Mouse (Mus musculus) limb, embryonic 15.5 days (tissue): ENCODE measurements around the gene Fgf22. TPM values are rescaled to one million over a fixed set of nuclear protein-coding genes. Genes with fewer than 3 reads are reported as not detected.

Experiments used
- ATAC-seq: fragments of 200-750 bp; cut with Nextera tagmentation; 2 replicates; pipeline ENCODE4 v1.8.0; 2017; ENCODE audit warnings: low read depth, moderate TSS enrichment; ENCODE audit not compliant: insufficient number of reproducible peaks, low FRiP score, low TSS enrichment
- H3K27ac ChIP-seq: fragments of 300-500 bp; sonication (generic); 2 replicates; pipeline ENCODE4 v1.5.1; 2015; ENCODE audit warnings: moderate library complexity, mild to moderate bottlenecking, inconsistent platforms
- H3K27me3 ChIP-seq: fragments of 300-500 bp; sonication (generic); 2 replicates; pipeline ENCODE4 v1.6.1; 2015; ENCODE audit warnings: inconsistent platforms
- H3K36me3 ChIP-seq: fragments of 300-500 bp; sonication (generic); 2 replicates; pipeline ENCODE4 v1.6.1; 2015; ENCODE audit warnings: inconsistent platforms
- H3K4me1 ChIP-seq: fragments of 300-500 bp; sonication (generic); 2 replicates; pipeline ENCODE4 v1.6.1; 2015; ENCODE audit warnings: inconsistent platforms
- H3K4me2 ChIP-seq: fragments of 300-500 bp; sonication (generic); 2 replicates; pipeline ENCODE4 v1.6.1; 2015; ENCODE audit warnings: mild to moderate bottlenecking, inconsistent platforms
- H3K4me3 ChIP-seq: fragments of 300-500 bp; sonication (generic); 2 replicates; pipeline ENCODE4 v1.5.1; 2015; ENCODE audit warnings: mild to moderate bottlenecking, inconsistent platforms
- H3K9ac ChIP-seq: fragments of 300-500 bp; sonication (generic); 2 replicates; pipeline ENCODE4 v1.6.1; 2015; ENCODE audit warnings: inconsistent platforms
- H3K9me3 ChIP-seq: fragments of 300-500 bp; sonication (generic); 2 replicates; pipeline ENCODE4 v1.6.1; 2016; ENCODE audit warnings: inconsistent platforms
- WGBS: fragments of 180-500 bp; shearing (Covaris S2); methylation state at CpG from one replicate; pipeline ENCODE4 v1.1.7; 2015; 5-methylcytosine and 5-hydroxymethylcytosine counted together
- polyA plus RNA-seq: library from polyadenylated mRNA; unstranded; fragments of >200 nt; fragmentation: Nextera tagmentation; extraction: Ambion mirVana; gene quantifications from 2 replicates; pipeline ENCODE4 v1.2.1, GENCODE M21; 2015

Gene Fgf22
- polyA plus RNA-seq: 0.95 and 2.2 TPM in 2 replicates

DNA sequence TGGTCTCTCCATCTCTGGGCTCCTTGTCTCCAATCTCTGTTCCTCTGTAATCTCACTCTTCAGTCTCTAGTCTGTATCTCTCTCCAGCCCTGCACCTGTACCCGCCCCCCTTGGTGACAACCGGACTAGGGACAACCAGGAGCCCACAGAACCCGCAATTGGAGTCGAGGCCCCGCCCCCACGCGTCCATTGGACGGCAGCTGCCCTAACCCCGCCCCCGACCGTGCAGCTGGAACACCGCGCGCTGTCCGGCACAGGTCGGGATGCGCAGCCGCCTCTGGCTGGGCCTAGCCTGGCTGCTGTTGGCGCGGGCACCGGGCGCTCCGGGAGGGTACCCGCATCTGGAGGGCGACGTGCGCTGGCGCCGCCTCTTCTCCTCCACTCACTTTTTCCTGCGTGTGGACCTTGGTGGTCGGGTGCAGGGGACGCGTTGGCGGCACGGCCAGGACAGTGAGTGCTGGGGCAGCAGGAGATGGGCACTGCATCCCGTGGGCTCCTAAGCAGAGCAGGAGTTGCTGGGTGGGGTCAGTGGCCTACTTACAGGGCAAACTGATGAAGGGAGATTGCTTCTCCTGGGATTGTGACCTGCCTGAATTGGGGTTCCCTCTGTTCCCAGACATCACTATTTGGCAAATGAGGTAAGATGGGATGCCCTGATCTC, at the start of gene Fgf22:
TSS of gene Fgf22 (plus strand) at position 221 of the 661 bp plus-strand sequence.
- Histone ChIP-seq H3K9ac (peak within 1 kb of the TSS; percentile 34; the same call in 1 of the 2 replicates), H3K9me3 (no peaks in the 10 kb centered on the region), H3K27ac (no peak within 1 kb of the TSS), H3K27me3 (no peaks in the 10 kb centered on the region), H3K4me2 (peak within 1 kb of the TSS; percentile 63), H3K4me1 (peaks cover 11% of the 10 kb centered on the region), H3K4me3 (peak within 1 kb of the TSS; percentile 35), H3K36me3 (peaks cover 40% of the 10 kb centered on the region)
- ATAC-seq: no peak
- 3% methylated on average over 36 of the region's 36 CpGs for WGBS

DNA sequence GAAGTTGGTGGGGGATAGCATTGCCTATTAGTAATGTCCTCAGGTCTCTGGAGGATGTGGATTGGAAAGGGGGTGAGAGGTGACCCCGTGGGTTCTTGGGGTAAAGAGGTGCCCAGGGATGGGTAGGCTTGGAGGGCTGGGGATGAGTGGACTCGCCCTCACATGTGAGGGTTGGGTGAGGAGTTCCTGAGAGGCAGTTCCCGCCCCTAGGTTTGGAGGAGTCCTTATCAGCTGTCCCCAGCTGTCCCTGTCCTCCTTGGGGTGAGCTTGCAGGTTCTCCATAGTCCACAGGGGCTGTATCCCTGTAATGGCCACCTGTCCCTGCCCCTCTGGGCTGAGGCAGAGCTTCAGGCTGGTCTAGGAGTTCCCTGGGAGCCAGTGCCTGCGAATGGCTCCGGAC, 48.9 kb upstream of the Fgf22 start:
- Histone ChIP-seq H3K9me3 (no peaks in the 10 kb centered on the region), H3K36me3 (peaks cover 35% of the 10 kb centered on the region), H3K4me3 (peak overlapping the region; percentile 77; the same call in 1 of the 2 replicates), H3K9ac (no peak overlapping the region), H3K27ac (no peak overlapping the region), H3K4me2 (peak overlapping the region; percentile 81), H3K4me1 (peaks cover 38% of the 10 kb centered on the region), H3K27me3 (no peaks in the 10 kb centered on the region)
- ATAC-seq: no peak
- WGBS: 76% methylated on average over 5 of the region's 5 CpGs

DNA sequence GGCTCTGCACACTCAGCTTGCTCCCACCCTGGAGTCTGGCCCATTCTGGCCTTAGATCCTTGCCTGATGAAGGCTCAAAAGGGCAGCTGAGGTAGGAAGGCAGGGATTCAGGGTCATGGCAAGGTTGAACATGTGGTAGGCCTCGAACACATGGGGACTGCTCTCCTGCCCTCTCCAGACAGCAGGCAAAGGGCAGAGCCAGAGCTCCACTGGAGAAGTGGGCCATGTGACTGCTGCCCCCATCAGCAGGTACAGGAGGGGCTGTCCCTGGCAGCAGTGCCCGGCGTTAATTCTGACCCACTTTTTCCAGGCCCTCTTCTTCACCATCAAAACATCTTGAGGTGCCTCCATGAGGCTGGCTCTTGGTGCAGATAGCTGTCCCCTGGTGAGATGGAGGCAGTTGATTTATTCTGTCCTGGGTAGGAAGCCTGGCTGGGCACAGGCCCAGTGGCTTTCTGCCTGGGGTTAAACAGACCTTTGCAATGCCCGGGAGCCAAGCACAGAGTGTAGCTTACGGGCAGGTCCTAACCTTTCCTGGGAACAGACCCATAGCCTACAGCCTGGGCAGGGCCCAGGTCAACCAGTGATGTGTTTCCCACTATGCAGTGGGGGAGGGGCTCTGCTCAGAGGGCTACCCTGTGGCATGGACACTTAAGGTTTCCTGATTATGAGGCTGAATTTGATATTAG, 48.3 kb upstream of the Fgf22 start:
- Histone ChIP-seq H3K27ac (no peak overlapping the region), H3K36me3 (peaks cover 41% of the 10 kb centered on the region)

DNA sequence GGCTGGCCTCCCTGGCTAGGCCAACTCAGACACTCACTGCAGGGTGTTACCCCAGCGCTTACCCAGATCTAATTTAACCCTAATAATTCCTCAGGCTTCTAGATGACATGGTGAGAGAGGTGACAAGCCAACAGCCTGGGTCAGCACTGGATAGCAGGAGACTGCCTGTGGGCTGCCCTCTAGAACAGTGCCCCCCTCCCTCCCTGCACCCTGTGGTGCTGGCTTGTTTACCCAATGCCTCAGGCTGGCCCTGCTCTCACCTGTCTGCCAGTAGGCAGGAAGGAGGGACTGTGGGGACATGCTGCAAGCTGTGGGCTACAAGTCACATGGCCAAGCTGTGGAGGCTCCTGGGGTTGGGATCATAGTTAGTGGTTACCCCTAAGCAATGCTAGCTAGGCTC, 47.7 kb upstream of the Fgf22 start:
- no peak for ATAC-seq
- 52% methylated on average over 1 of the region's 1 CpGs for WGBS
- Histone ChIP-seq H3K36me3 (peaks cover 47% of the 10 kb centered on the region), H3K9me3 (no peaks in the 10 kb centered on the region), H3K4me1 (peaks cover 29% of the 10 kb centered on the region), H3K9ac (no peak overlapping the region), H3K27me3 (no peaks in the 10 kb centered on the region), H3K4me3 (no peak overlapping the region), H3K4me2 (no peak overlapping the region), H3K27ac (no peak overlapping the region)

More for the DNA sequence above, 48.3 kb upstream of the Fgf22 start:
- no peak for ATAC-seq
- H3K4me1 ChIP-seq: peaks cover 32% of the 10 kb centered on the region
- H3K9ac ChIP-seq: no peak overlapping the region
- WGBS: 77% methylated on average over 5 of the region's 5 CpGs
- no peaks in the 10 kb centered on the region for H3K27me3 ChIP-seq
- H3K9me3 ChIP-seq: no peaks in the 10 kb centered on the region
- H3K4me2 ChIP-seq: peak overlapping the region; percentile 81; the same call in 1 of the 2 replicates
- H3K4me3 ChIP-seq: peak overlapping the region; percentile 2; the same call in 1 of the 2 replicates

DNA sequence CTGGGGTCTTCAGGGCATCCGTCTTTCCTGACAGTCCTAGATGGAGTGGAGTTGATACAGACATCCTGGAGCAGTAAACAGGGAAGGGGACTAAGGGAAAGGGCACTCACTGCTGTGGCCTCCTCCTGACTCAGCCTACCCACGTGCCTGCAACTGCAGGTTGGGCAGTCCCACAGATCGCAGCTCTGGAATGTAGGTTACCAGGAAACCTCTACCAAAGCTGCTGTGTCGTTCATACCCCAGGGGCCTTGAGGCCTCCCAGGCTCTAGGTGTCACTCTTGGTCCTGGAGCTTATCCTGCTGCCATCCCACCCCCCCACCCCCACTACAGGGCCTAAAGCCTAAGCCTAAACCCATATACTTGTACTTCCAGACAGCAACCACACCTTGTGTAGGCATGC, 47.1 kb upstream of the Fgf22 start:
- peaks cover 29% of the 10 kb centered on the region for H3K4me1 ChIP-seq
- peaks cover 47% of the 10 kb centered on the region for H3K36me3 ChIP-seq
- no peak overlapping the region for H3K4me2 ChIP-seq
- no peak overlapping the region for H3K27ac ChIP-seq
- no peak overlapping the region for H3K4me3 ChIP-seq
- no peak for ATAC-seq
- 69% methylated on average over 4 of the region's 4 CpGs for WGBS
- H3K9ac ChIP-seq: no peak overlapping the region
- H3K9me3 ChIP-seq: no peaks in the 10 kb centered on the region
- H3K27me3 ChIP-seq: no peaks in the 10 kb centered on the region

DNA sequence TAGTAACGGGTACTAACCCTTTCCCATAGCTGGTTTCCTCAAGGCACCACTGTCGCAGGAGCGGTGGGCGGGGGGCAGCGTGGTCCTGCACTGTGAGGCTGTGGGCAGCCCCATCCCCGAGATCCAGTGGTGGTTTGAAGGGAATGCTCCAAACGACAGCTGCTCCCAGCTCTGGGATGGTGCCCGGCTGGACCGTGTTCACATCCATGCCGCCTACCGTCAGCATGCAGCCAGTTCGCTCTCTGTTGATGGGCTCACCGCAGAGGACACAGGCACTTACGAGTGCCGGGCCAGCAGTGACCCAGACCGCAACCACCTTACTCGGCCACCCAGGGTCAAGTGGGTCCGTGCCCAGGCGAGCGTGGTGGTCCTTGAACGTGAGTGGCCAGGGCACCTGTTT, 46.2 kb upstream of the Fgf22 start:
- Histone ChIP-seq H3K27me3 (peaks cover 5% of the 10 kb centered on the region; the same call in 1 of the 2 replicates), H3K36me3 (peaks cover 47% of the 10 kb centered on the region), H3K9ac (no peak overlapping the region), H3K4me2 (no peak overlapping the region), H3K4me1 (peaks cover 29% of the 10 kb centered on the region), H3K27ac (no peak overlapping the region), H3K9me3 (no peaks in the 10 kb centered on the region), H3K4me3 (no peak overlapping the region)
- no peak for ATAC-seq
- whole genome bisulfite sequencing: 86% methylated on average over 21 of the region's 21 CpGs

DNA sequence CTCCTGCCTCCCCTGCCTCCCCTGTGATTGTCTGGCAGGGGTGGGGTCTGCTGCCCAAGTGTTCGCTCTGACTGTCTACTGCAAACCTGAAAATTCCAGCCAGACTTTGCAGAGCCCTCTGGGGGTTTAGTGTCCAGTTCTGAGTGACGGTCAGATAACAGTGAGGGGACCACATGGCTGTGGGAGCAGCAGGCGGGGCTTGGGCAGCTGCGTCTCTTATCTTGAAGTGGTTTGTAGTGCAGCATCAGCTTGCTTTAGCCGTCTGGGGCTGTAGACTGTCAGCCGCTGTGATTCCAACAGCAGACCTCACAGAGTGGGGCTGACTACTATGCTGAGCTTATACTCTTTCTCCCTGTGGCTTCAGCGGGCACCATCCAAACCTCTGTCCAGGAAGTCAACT, 45.6 kb upstream of the Fgf22 start:
- Histone ChIP-seq H3K4me3 (no peak overlapping the region), H3K27ac (no peak overlapping the region), H3K4me1 (peaks cover 29% of the 10 kb centered on the region), H3K9me3 (no peaks in the 10 kb centered on the region), H3K36me3 (peaks cover 47% of the 10 kb centered on the region), H3K9ac (no peak overlapping the region), H3K27me3 (peaks cover 12% of the 10 kb centered on the region), H3K4me2 (no peak overlapping the region)
- ATAC-seq: no peak
- WGBS: 83% methylated on average over 7 of the region's 7 CpGs

DNA sequence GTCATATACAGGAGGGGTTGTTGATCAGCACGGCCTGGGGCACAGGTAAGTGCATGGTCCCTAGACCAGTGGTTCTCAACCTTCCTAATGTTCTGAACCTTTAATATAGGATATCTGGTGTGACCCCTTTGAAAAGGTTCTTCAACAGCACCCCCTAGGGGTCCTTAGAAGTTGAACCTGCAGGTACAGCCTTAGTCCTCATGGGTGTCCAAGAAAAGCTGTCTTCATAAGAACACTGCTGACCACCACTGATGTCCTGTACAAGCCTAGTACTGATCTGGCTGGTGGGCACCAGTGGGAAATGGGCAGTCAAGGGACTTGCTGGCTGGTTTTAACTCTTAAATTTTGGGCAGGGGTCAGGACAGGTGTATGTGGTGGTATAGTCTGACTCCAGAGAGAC, 42.8 kb upstream of the Fgf22 start:
- Histone ChIP-seq H3K4me2 (no peak overlapping the region), H3K9me3 (no peaks in the 10 kb centered on the region), H3K27me3 (peaks cover 39% of the 10 kb centered on the region), H3K36me3 (peaks cover 43% of the 10 kb centered on the region), H3K4me1 (peaks cover 17% of the 10 kb centered on the region), H3K27ac (no peak overlapping the region), H3K4me3 (no peak overlapping the region), H3K9ac (no peak overlapping the region)
- WGBS: 88% methylated on average over 1 of the region's 1 CpGs
- no peak for ATAC-seq

DNA sequence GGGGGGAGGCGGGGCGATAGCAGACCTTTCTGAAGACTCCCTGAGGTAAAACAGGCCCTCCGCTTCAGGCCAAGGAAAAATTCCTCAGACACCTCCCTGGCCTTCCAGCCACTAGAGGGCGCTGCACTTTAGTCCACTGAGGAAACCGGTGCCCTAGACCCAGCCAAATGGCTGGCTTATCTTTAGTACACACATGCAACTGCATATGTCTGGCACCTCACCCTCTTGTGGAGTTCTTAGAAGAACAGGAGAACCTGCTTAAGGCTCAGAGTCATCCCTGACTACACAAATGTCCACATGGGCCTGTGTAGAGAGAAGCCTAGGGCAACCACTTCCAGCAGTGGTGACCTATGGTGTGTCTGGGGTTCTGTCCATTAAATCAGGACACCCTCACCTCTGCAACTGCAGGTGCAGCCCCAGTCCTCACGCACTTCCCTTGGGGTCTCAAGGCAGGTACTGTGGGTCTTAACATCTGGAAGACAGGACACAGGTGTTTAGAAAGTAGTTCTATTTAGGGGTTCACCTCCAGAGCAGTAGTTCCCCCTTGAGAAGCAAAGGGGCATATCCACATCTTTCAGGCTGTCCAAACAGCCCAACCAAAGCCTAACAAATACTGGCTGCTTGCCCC, 42.3 kb upstream of the Fgf22 start:
- no peak overlapping the region for H3K4me2 ChIP-seq
- H3K4me1 ChIP-seq: peaks cover 19% of the 10 kb centered on the region
- H3K36me3 ChIP-seq: peaks cover 38% of the 10 kb centered on the region
- 25% methylated on average over 4 of the region's 6 CpGs for whole genome bisulfite sequencing
- no peak overlapping the region for H3K9ac ChIP-seq
- H3K9me3 ChIP-seq: no peaks in the 10 kb centered on the region
- H3K27me3 ChIP-seq: peaks cover 45% of the 10 kb centered on the region
- no peak overlapping the region for H3K27ac ChIP-seq
- no peak for ATAC-seq
- no peak overlapping the region for H3K4me3 ChIP-seq

DNA sequence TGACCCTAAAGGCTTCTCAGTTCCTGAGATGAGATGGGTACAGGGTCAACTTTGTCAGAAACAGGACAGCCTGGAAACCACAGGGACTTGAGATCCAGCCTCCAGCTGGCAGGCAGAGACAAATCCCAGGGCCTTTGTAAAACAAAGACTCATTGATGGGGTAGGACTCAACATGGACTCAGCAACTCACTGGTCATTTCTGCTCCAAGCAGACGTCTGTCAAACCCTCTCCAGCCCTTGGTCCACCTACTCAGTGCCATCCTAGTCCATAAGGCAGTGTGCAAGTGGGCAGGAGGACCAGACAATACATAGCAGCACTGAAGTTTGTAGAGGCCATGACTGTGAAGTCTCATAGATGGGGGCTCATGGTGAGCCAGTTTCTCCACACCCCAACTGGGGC, 41.7 kb upstream of the Fgf22 start:
- Histone ChIP-seq H3K36me3 (peaks cover 37% of the 10 kb centered on the region), H3K9ac (no peak overlapping the region), H3K9me3 (no peaks in the 10 kb centered on the region), H3K27me3 (peaks cover 50% of the 10 kb centered on the region), H3K4me3 (no peak overlapping the region), H3K4me2 (no peak overlapping the region), H3K4me1 (peaks cover 22% of the 10 kb centered on the region), H3K27ac (no peak overlapping the region)
- ATAC-seq: no peak
- WGBS: 28% methylated on average over 1 of the region's 1 CpGs

DNA sequence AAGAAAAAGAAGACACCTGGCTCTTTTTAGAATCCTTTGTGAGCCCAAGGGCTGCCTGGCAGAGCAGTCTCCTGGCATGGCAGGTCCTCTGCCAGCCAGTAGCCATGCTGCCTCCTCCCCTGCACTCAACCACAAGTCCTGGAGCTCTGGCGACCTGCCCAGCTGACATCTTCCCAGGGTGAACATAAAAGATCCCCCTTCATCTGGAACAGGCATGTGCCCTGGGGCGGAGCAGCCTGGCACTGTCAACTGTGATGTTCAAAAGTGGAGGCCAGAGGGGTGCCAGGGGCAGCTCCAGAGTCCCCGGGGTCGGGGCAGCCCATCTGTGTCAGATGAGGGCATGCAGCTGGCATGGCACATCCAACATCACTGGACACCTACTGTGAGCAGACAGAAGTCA, 39.9 kb upstream of the Fgf22 start:
- H3K27me3 ChIP-seq: peaks cover 67% of the 10 kb centered on the region
- no peaks in the 10 kb centered on the region for H3K9me3 ChIP-seq
- no peak for ATAC-seq
- H3K36me3 ChIP-seq: peaks cover 22% of the 10 kb centered on the region
- H3K4me3 ChIP-seq: no peak overlapping the region
- peaks cover 18% of the 10 kb centered on the region for H3K4me1 ChIP-seq
- WGBS: 60% methylated on average over 4 of the region's 4 CpGs
- H3K9ac ChIP-seq: no peak overlapping the region
- H3K27ac ChIP-seq: no peak overlapping the region
- no peak overlapping the region for H3K4me2 ChIP-seq
